Mouse (Mus musculus) hindbrain, postnatal 0 days (tissue): Measurements from ENCODE around the gene Det1. TPM values are rescaled to one million over a fixed set of nuclear protein-coding genes. Genes with fewer than 3 reads are reported as not detected.

Experiments used
- ATAC-seq: fragments of 200-750 bp; cut with Nextera tagmentation; 2 replicates; pipeline ENCODE4 v1.8.0; 2017; ENCODE audit warnings: mild to moderate bottlenecking, moderate TSS enrichment, moderate library complexity
- DNase-seq: peaks from one replicate; pipeline ENCODE4 v3.0.0-alpha.2; 2015; ENCODE audit warnings: low spot score
- H3K27ac ChIP-seq: fragments of 300-500 bp; sonication (generic); 2 replicates; pipeline ENCODE4 v1.5.1; 2014; ENCODE audit warnings: mild to moderate bottlenecking
- H3K27me3 ChIP-seq: fragments of 300-500 bp; sonication (generic); 2 replicates; pipeline ENCODE4 v1.6.1; 2014; ENCODE audit warnings: low read length, mixed read lengths; ENCODE audit not compliant: insufficient read depth
- H3K36me3 ChIP-seq: fragments of 300-500 bp; sonication (generic); 2 replicates; pipeline ENCODE4 v1.6.1; 2014; ENCODE audit warnings: low read length, mixed read lengths; ENCODE audit not compliant: insufficient read depth
- H3K4me1 ChIP-seq: fragments of 300-500 bp; sonication (generic); 2 replicates; pipeline ENCODE4 v1.6.1; 2014; ENCODE audit warnings: antibody characterized with exemption, low read length, mixed read lengths; ENCODE audit not compliant: insufficient read depth
- H3K4me2 ChIP-seq: fragments of 300-500 bp; sonication (generic); 2 replicates; pipeline ENCODE4 v1.6.1; 2014; ENCODE audit warnings: low read depth, mild to moderate bottlenecking, low read length, moderate library complexity, mixed read lengths
- H3K4me3 ChIP-seq: fragments of 300-500 bp; sonication (generic); 2 replicates; pipeline ENCODE4 v1.5.1; 2014; ENCODE audit warnings: low read length
- H3K9ac ChIP-seq: fragments of 300-500 bp; sonication (generic); replicated peaks from 2 replicates; pipeline ENCODE4 v1.6.1; 2014; ENCODE audit warnings: mild to moderate bottlenecking, low read length, moderate library complexity, mixed read lengths
- H3K9me3 ChIP-seq: fragments of 300-500 bp; sonication (generic); 2 replicates; pipeline ENCODE4 v1.6.1; 2016; ENCODE audit warnings: low read length, mixed read lengths
- CTCF ChIP-seq: IDR thresholded peaks from 2 replicates; pipeline ENCODE4 v1.5.1; 2016; ENCODE audit warnings: antibody characterized with exemption, control low read depth, low read depth
- WGBS: fragments of 180-500 bp; shearing (Covaris S2); extraction: QIAGEN DNeasy Blood & Tissue Kit; methylation state at CpG from one replicate; pipeline ENCODE4 v1.1.7; 2014; 5-methylcytosine and 5-hydroxymethylcytosine counted together
- polyA plus RNA-seq: library from polyadenylated mRNA; unstranded; fragments of >200 nt; fragmentation: Nextera tagmentation; extraction: Ambion mirVana; gene quantifications from 2 replicates; pipeline ENCODE4 v1.2.1, GENCODE M21; 2015
- total RNA-seq: library from RNA; depleted of rRNA; stranded (reverse); fragments of >200 nt; gene quantifications from 2 replicates; pipeline ENCODE4 v1.2.3, GENCODE M21; 2014

Det1 gene
- total and polyA plus RNA-seq, 2 experiments from 2014 or later, result 6.4 to 10.4 TPM

- Histone ChIP-seq H3K4me1 (no peaks in the 10 kb centered on the region), H3K27me3 (no peaks in the 10 kb centered on the region), H3K4me3 (peak overlapping the region; percentile 54), H3K9ac (peak overlapping the region; percentile 65), H3K27ac (peak overlapping the region; percentile 83), H3K4me2 (peak overlapping the region; percentile 66), H3K9me3 (no peaks in the 10 kb centered on the region), H3K36me3 (no peaks in the 10 kb centered on the region)
- 10% methylated on average over 13 of the region's 16 CpGs for WGBS
- TF ChIP-seq CTCF, result no peak
- DNase-seq (peak; percentile 12), ATAC-seq (peak; percentile 10; the same call in 1 of the 2 replicates)
Observed at GRCm38 (mm10) chr7:78881607-78882468, 34.8 kb upstream of the Det1 start.

- Histone ChIP-seq H3K4me1 (no peaks in the 10 kb centered on the region), H3K27ac (no peak overlapping the region), H3K27me3 (no peaks in the 10 kb centered on the region), H3K9me3 (no peaks in the 10 kb centered on the region), H3K36me3 (no peaks in the 10 kb centered on the region), H3K4me2 (no peak overlapping the region), H3K9ac (no peak overlapping the region), H3K4me3 (no peak overlapping the region)
- ATAC-seq, result no peak
- 78% methylated on average over 5 of the region's 5 CpGs for WGBS
- TF ChIP-seq CTCF, result no peak
- DNase-seq, result no peak
Observed at GRCm38 (mm10) chr7:78872831-78873230, 25.8 kb upstream of the Det1 start.

- no peaks in the 10 kb centered on the region for H3K27me3 ChIP-seq
- H3K9ac ChIP-seq, result no peak overlapping the region
- DNase-seq (no peak), ATAC-seq (no peak)
- no peak overlapping the region for H3K27ac ChIP-seq
- no peak overlapping the region for H3K4me2 ChIP-seq
- H3K36me3 ChIP-seq, result no peaks in the 10 kb centered on the region
- TF ChIP-seq CTCF, result no peak
- H3K4me1 ChIP-seq, result no peaks in the 10 kb centered on the region
- H3K9me3 ChIP-seq, result no peaks in the 10 kb centered on the region
- no peak overlapping the region for H3K4me3 ChIP-seq
- 82% methylated on average over 6 of the region's 6 CpGs for WGBS
Observed at GRCm38 (mm10) chr7:78872366-78872765, 25.3 kb upstream of the Det1 start.

GRCm38 (mm10) chr7:78868731-78869130, 21.7 kb upstream of the Det1 start:
- Histone ChIP-seq H3K4me2 (no peak overlapping the region), H3K4me1 (no peaks in the 10 kb centered on the region), H3K36me3 (no peaks in the 10 kb centered on the region), H3K27me3 (no peaks in the 10 kb centered on the region), H3K9me3 (no peaks in the 10 kb centered on the region), H3K9ac (no peak overlapping the region), H3K4me3 (no peak overlapping the region), H3K27ac (no peak overlapping the region)
- TF ChIP-seq CTCF, result no peak
- 72% methylated on average over 5 of the region's 5 CpGs for WGBS
- ATAC-seq (no peak), DNase-seq (no peak)

- TF ChIP-seq CTCF, result no peak
- DNase-seq, result peak; percentile 19
- no peak for ATAC-seq
- H3K4me2 ChIP-seq, result no peak overlapping the region
- no peak overlapping the region for H3K27ac ChIP-seq
- no peak overlapping the region for H3K9ac ChIP-seq
- H3K36me3 ChIP-seq, result no peaks in the 10 kb centered on the region
- 64% methylated on average over 12 of the region's 12 CpGs for WGBS
- H3K4me1 ChIP-seq, result no peaks in the 10 kb centered on the region
- H3K27me3 ChIP-seq, result no peaks in the 10 kb centered on the region
- H3K9me3 ChIP-seq, result no peaks in the 10 kb centered on the region
- H3K4me3 ChIP-seq, result no peak overlapping the region
Observed at GRCm38 (mm10) chr7:78865212-78865949, 18.3 kb upstream of the Det1 start.

- H3K4me2 ChIP-seq, result no peak overlapping the region
- H3K4me1 ChIP-seq, result no peaks in the 10 kb centered on the region
- no peak for ATAC-seq
- H3K27ac ChIP-seq, result no peak overlapping the region
- no peaks in the 10 kb centered on the region for H3K9me3 ChIP-seq
- WGBS, result 88% methylated on average over 4 of the region's 4 CpGs
- no peaks in the 10 kb centered on the region for H3K27me3 ChIP-seq
- no peak overlapping the region for H3K9ac ChIP-seq
- no peak for TF ChIP-seq CTCF
- no peak for DNase-seq
- no peaks in the 10 kb centered on the region for H3K36me3 ChIP-seq
- no peak overlapping the region for H3K4me3 ChIP-seq
Observed at GRCm38 (mm10) chr7:78864446-78864802, 17.4 kb upstream of the Det1 start.
